Mouse (Mus musculus): ENCODE results near the gene Nfyb. TPM values are rescaled to one million over a fixed set of nuclear protein-coding genes. Genes with fewer than 3 reads are reported as not detected.

Nfyb gene
- polyA plus RNA-seq, 1 experiment = 54.6 TPM

- peak overlapping the region; percentile 78 for H3K27ac ChIP-seq (ENCODE audit: insufficient read depth, low read length)
- TF ChIP-seq POLR2A (IDR thresholded peaks at IDR 0.05; ENCODE audit: extremely low read depth, insufficient read depth, low read length) = peak; percentile 32; the same call in 1 of the 2 replicates
- no peak for TF ChIP-seq CTCF (IDR thresholded peaks at IDR 0.05; ENCODE audit: extremely low read depth, insufficient read depth, low read length)
These were observed 65.2 kb downstream of the Nfyb start for GRCm38 (mm10) chr10:82698712-82699261.

More at GRCm38 (mm10) chr10:82698712-82699261, 65.2 kb downstream of the Nfyb start:
- H3K4me1 ChIP-seq (ENCODE audit: control insufficient read depth, insufficient read depth, low read length) = peaks cover 2% of the 10 kb centered on the region; the same call in 1 of the 2 replicates
- H3K4me3 ChIP-seq (ENCODE audit: insufficient read depth, low read length) = peak overlapping the region; percentile 85

Other genes starting within 250 kb of the Nfyb start
- 32.5 and 33.3 TPM in 2 replicates for gene 1190007I07Rik, start 140.9 kb downstream of the Nfyb start, polyA plus RNA-seq (2012; rRNA removed)
- gene Tdg, start 134.3 kb downstream of the Nfyb start, polyA plus RNA-seq (2012; rRNA removed) = 54.7 and 61.6 TPM in 2 replicates
- gene Glt8d2, start 73.5 kb downstream of the Nfyb start, polyA plus RNA-seq (2012; rRNA removed) = 17.7 and 18.1 TPM in 2 replicates
- gene Hcfc2, start 68.0 kb downstream of the Nfyb start, polyA plus RNA-seq (2012; rRNA removed) = 33.1 and 33.8 TPM in 2 replicates
- 36.8 and 38.3 TPM in 2 replicates for gene Txnrd1, start 69.8 kb upstream of the Nfyb start, polyA plus RNA-seq (2012; rRNA removed)
- gene Eid3, start 102.5 kb upstream of the Nfyb start, polyA plus RNA-seq (2012; rRNA removed) = 0.61 and 0.68 TPM in 2 replicates
- gene Chst11, start 221.4 kb upstream of the Nfyb start, polyA plus RNA-seq (2012; rRNA removed) = 24.5 and 25.0 TPM in 2 replicates